Mouse (Mus musculus) gastrocnemius, adult 2 months (tissue): ENCODE measurements around the gene Fam192a. TPM values are rescaled to one million over a fixed set of nuclear protein-coding genes. Genes with fewer than 3 reads are reported as not detected.
A peak's percentile ranks its signal among the peaks of the same experiment; 100 is the strongest.

Source experiments
- DNase-seq: peaks from one replicate; pipeline ENCODE4 v3.0.0; 2022
- H3K27ac ChIP-seq: fragments of 200-600 bp; 2 replicates; pipeline ENCODE4 v1.8.1; 2022; ENCODE audit warnings: mild to moderate bottlenecking
- H3K4me3 ChIP-seq: fragments of 200-600 bp; 2 replicates; pipeline ENCODE4 v1.8.1; 2022; ENCODE audit warnings: mild to moderate bottlenecking, moderate library complexity
- CTCF ChIP-seq: fragments of 200-600 bp; IDR thresholded peaks from 2 replicates; pipeline ENCODE4 v1.8.1; 2022; ENCODE audit warnings: antibody characterized with exemption, mild to moderate bottlenecking, moderate library complexity
- intact Hi-C: fragments of 180-260 bp; cut with DNase I; formaldehyde crosslinking; loops from one replicate; pipeline ENCODE4 v1.15.1; 2025
- total RNA-seq, 2 experiments: library from RNA; stranded (reverse); gene quantifications; 2 replicates each; pipeline ENCODE4 v1.2.3; 2021

Gene Fam192a
- total RNA-seq, 2 experiments from 2014 or later = 17.9 to 22.6 TPM

GRCm38 (mm10) chr8:94567159-94567849 lies 34.5 kb downstream of the Fam192a start:
- H3K27ac ChIP-seq = no peak overlapping the region; the same call in 1 of the 2 replicates
- no peak for DNase-seq
- no peak for TF ChIP-seq CTCF
- H3K4me3 ChIP-seq = no peak overlapping the region
- intact Hi-C loops = no loop called here

GRCm38 (mm10) chr8:94566446-94567158 lies 35.2 kb downstream of the Fam192a start:
- H3K27ac ChIP-seq = no peak overlapping the region
- TF ChIP-seq CTCF = no peak
- intact Hi-C loops = no loop called here
- H3K4me3 ChIP-seq = no peak overlapping the region
- no peak for DNase-seq

GRCm38 (mm10) chr8:94566033-94566432 lies 35.8 kb downstream of the Fam192a start:
- Histone ChIP-seq H3K27ac (no peak overlapping the region), H3K4me3 (no peak overlapping the region)
- TF ChIP-seq CTCF = no peak
- DNase-seq = no peak
- intact Hi-C loops = no loop called here

- DNase-seq = no peak
- intact Hi-C loops = no loop called here
- H3K4me3 ChIP-seq = no peak overlapping the region
- H3K27ac ChIP-seq = no peak overlapping the region
- TF ChIP-seq CTCF = no peak
These were observed 37.4 kb downstream of the Fam192a start for GRCm38 (mm10) chr8:94564421-94564820.

- Histone ChIP-seq H3K4me3 (no peak overlapping the region), H3K27ac (no peak overlapping the region)
- no peak for DNase-seq
- TF ChIP-seq CTCF = no peak
- intact Hi-C loops = no loop called here
These were observed 40.5 kb downstream of the Fam192a start for GRCm38 (mm10) chr8:94561256-94561655.

- Histone ChIP-seq H3K27ac (no peak overlapping the region), H3K4me3 (no peak overlapping the region)
- intact Hi-C loops = no loop called here
- DNase-seq = no peak
- TF ChIP-seq CTCF = no peak
These were observed 44.5 kb downstream of the Fam192a start for GRCm38 (mm10) chr8:94557281-94557680.

GRCm38 (mm10) chr8:94552696-94553095 lies 49.1 kb downstream of the Fam192a start:
- Histone ChIP-seq H3K4me3 (no peak overlapping the region), H3K27ac (no peak overlapping the region)
- no peak for TF ChIP-seq CTCF
- no peak for DNase-seq
- intact Hi-C loops = no loop called here

- no peak for TF ChIP-seq CTCF
- Histone ChIP-seq H3K27ac (peak overlapping the region; percentile 55; the same call in 1 of the 2 replicates), H3K4me3 (no peak overlapping the region)
- intact Hi-C loops = no loop called here
- no peak for DNase-seq
These were observed 50.0 kb downstream of the Fam192a start for GRCm38 (mm10) chr8:94551471-94552422.

GRCm38 (mm10) chr8:94549998-94550397 lies 51.8 kb downstream of the Fam192a start:
- no peak for TF ChIP-seq CTCF
- intact Hi-C loops = no loop called here
- H3K4me3 ChIP-seq = peak overlapping the region; percentile 45
- DNase-seq = peak; percentile 76
- peak overlapping the region; percentile 89 for H3K27ac ChIP-seq

GRCm38 (mm10) chr8:94549482-94549881 lies 52.3 kb downstream of the Fam192a start:
- no peak for TF ChIP-seq CTCF
- H3K27ac ChIP-seq = peak overlapping the region; percentile 89
- no peak for DNase-seq
- intact Hi-C loops = no loop called here
- H3K4me3 ChIP-seq = peak overlapping the region; percentile 45

- intact Hi-C loops = no loop called here
- no peak for TF ChIP-seq CTCF
- Histone ChIP-seq H3K4me3 (peak overlapping the region; percentile 23), H3K27ac (peak overlapping the region; percentile 89)
- no peak for DNase-seq
These were observed 52.8 kb downstream of the Fam192a start for GRCm38 (mm10) chr8:94549041-94549440.

- H3K4me3 ChIP-seq = no peak overlapping the region
- intact Hi-C loops = no loop called here
- TF ChIP-seq CTCF = no peak
- no peak overlapping the region for H3K27ac ChIP-seq
- DNase-seq = no peak
These were observed 57.8 kb downstream of the Fam192a start for GRCm38 (mm10) chr8:94543981-94544380.
